Mouse (Mus musculus) hindbrain, postnatal 0 days (tissue): ENCODE measurements around the gene Stk31. TPM values are rescaled to one million over a fixed set of nuclear protein-coding genes. Genes with fewer than 3 reads are reported as not detected.
"Not testable (repeated sequence)": the region's sequence is repeated elsewhere in the genome, so short reads cannot be mapped to it uniquely, and the experiment has no call there.

ENCODE experiments used
- ATAC-seq: fragments of 200-750 bp; cut with Nextera tagmentation; 2 replicates; pipeline ENCODE4 v1.8.0; 2017; ENCODE audit warnings: mild to moderate bottlenecking, moderate TSS enrichment, moderate library complexity
- DNase-seq: peaks from one replicate; pipeline ENCODE4 v3.0.0-alpha.2; 2015; ENCODE audit warnings: low spot score
- H3K27ac ChIP-seq: fragments of 300-500 bp; sonication (generic); 2 replicates; pipeline ENCODE4 v1.5.1; 2014; ENCODE audit warnings: mild to moderate bottlenecking
- H3K27me3 ChIP-seq: fragments of 300-500 bp; sonication (generic); 2 replicates; pipeline ENCODE4 v1.6.1; 2014; ENCODE audit warnings: low read length, mixed read lengths; ENCODE audit not compliant: insufficient read depth
- H3K36me3 ChIP-seq: fragments of 300-500 bp; sonication (generic); 2 replicates; pipeline ENCODE4 v1.6.1; 2014; ENCODE audit warnings: low read length, mixed read lengths; ENCODE audit not compliant: insufficient read depth
- H3K4me1 ChIP-seq: fragments of 300-500 bp; sonication (generic); 2 replicates; pipeline ENCODE4 v1.6.1; 2014; ENCODE audit warnings: antibody characterized with exemption, low read length, mixed read lengths; ENCODE audit not compliant: insufficient read depth
- H3K4me2 ChIP-seq: fragments of 300-500 bp; sonication (generic); 2 replicates; pipeline ENCODE4 v1.6.1; 2014; ENCODE audit warnings: low read depth, mild to moderate bottlenecking, low read length, moderate library complexity, mixed read lengths
- H3K4me3 ChIP-seq: fragments of 300-500 bp; sonication (generic); 2 replicates; pipeline ENCODE4 v1.5.1; 2014; ENCODE audit warnings: low read length
- H3K9ac ChIP-seq: fragments of 300-500 bp; sonication (generic); replicated peaks from 2 replicates; pipeline ENCODE4 v1.6.1; 2014; ENCODE audit warnings: mild to moderate bottlenecking, low read length, moderate library complexity, mixed read lengths
- H3K9me3 ChIP-seq: fragments of 300-500 bp; sonication (generic); 2 replicates; pipeline ENCODE4 v1.6.1; 2016; ENCODE audit warnings: low read length, mixed read lengths
- CTCF ChIP-seq: IDR thresholded peaks from 2 replicates; pipeline ENCODE4 v1.5.1; 2016; ENCODE audit warnings: antibody characterized with exemption, control low read depth, low read depth
- WGBS: fragments of 180-500 bp; shearing (Covaris S2); extraction: QIAGEN DNeasy Blood & Tissue Kit; methylation state at CpG from one replicate; pipeline ENCODE4 v1.1.7; 2014; 5-methylcytosine and 5-hydroxymethylcytosine counted together
- polyA plus RNA-seq: library from polyadenylated mRNA; unstranded; fragments of >200 nt; fragmentation: Nextera tagmentation; extraction: Ambion mirVana; gene quantifications from 2 replicates; pipeline ENCODE4 v1.2.1, GENCODE M21; 2015
- total RNA-seq: library from RNA; depleted of rRNA; stranded (reverse); fragments of >200 nt; gene quantifications from 2 replicates; pipeline ENCODE4 v1.2.3, GENCODE M21; 2014

The Stk31 gene
- total and polyA plus RNA-seq, 2 experiments from 2014 or later = 0.94 TPM; not detected in 1

DNA sequence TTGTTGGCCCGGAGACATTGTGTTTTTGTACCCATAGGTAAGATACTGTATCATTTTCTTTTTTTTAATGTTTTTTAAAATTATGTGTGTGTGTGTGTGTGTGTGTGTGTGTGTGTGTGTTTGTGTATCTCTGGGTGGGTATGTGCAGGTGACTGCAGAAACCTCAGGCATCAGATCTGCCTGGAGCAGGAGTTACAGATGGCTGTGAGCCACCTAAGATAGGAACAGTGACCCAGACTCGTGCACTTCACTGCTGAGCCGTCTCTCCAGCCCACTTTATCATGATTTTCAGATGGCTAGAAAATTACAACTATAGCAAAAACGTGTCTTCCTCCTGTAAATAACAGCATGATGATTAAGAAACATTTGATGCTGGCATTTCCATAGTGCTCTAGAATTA lies 22.7 kb upstream of the Stk31 start:
- Histone ChIP-seq H3K36me3 (no peaks in the 10 kb centered on the region), H3K4me2 (no peak overlapping the region), H3K4me3 (no peak overlapping the region), H3K27me3 (no peaks in the 10 kb centered on the region), H3K4me1 (peaks cover 8% of the 10 kb centered on the region), H3K9ac (no peak overlapping the region), H3K9me3 (no peaks in the 10 kb centered on the region), H3K27ac (no peak overlapping the region)
- TF ChIP-seq CTCF = no peak
- DNase-seq (no peak), ATAC-seq (no peak)
- WGBS = 84% methylated on average over 4 of the region's 4 CpGs

DNA sequence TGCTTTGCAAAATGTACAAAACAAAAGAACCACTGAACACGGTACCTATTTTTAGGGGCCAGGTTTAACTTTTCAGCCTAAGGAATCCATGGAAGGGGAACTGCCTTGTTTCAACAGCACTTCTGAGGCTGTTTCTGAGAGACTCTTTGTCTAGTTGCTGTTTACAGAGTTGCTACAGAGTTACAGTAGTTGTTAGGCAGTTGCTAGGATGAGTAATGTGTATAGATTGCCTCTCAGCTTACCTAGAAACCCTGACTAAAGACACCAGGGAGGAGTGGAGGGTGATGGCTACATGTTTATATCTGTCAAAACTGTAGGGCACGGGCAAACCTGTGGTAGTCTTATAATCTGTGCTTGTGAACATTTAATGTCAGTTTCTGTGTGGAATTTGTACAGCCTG lies 21.5 kb upstream of the Stk31 start:
- TF ChIP-seq CTCF = no peak
- no peaks in the 10 kb centered on the region for H3K4me1 ChIP-seq
- H3K27me3 ChIP-seq = no peaks in the 10 kb centered on the region
- 57% methylated on average over 2 of the region's 2 CpGs for WGBS
- H3K4me3 ChIP-seq = no peak overlapping the region
- H3K9me3 ChIP-seq = no peaks in the 10 kb centered on the region
- no peak overlapping the region for H3K4me2 ChIP-seq
- DNase-seq (no peak), ATAC-seq (no peak)
- no peak overlapping the region for H3K9ac ChIP-seq
- H3K36me3 ChIP-seq = no peaks in the 10 kb centered on the region
- no peak overlapping the region for H3K27ac ChIP-seq

DNA sequence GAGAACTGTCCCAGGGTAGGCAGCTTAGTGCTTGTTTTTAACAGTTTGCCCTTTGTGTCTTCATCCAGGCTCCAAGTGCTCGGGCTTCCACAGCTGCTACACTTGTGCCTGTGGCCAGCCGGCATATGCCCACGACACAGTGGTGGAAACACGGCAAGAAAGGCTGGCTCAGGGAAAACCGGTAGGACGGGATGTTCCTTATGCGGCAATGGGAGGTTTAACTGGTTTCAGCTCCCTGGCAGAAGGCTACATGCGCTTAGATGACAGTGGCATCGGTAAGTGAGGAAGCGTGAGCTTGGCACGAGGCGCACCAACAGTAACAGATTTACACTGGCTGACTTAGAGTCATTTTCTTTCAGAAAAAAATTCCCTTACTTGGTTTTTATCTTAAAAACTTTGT lies 17.1 kb upstream of the Stk31 start:
- H3K27me3 ChIP-seq = no peaks in the 10 kb centered on the region
- no peak for ATAC-seq
- no peak overlapping the region for H3K4me2 ChIP-seq
- 64% methylated on average over 12 of the region's 12 CpGs for WGBS
- no peaks in the 10 kb centered on the region for H3K4me1 ChIP-seq
- no peak for DNase-seq
- no peak overlapping the region for H3K9ac ChIP-seq
- no peaks in the 10 kb centered on the region for H3K9me3 ChIP-seq
- no peak overlapping the region for H3K4me3 ChIP-seq
- TF ChIP-seq CTCF = no peak
- H3K36me3 ChIP-seq = no peaks in the 10 kb centered on the region
- H3K27ac ChIP-seq = no peak overlapping the region

DNA sequence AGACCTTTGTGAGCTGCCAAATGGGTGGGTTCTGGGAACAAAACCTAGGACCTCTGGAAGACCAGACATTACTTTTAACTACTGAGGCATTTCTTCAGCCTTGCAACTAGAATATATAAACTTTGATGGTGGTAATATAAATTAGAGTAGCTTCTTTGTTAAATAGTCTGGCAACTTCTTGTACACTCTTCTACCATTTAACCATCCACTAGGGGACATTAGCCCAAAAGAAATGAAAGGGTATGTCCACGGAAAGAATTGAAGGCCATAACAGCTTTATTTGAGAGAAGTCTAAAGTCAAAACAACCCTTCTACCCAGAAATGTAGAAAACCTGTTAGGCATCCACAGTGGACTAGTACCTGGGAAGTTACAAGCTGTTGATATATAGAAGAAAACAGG lies 1.1 kb upstream of the Stk31 start:
- Histone ChIP-seq H3K4me2 (no peak overlapping the region), H3K4me3 (no peak overlapping the region), H3K9ac (no peak overlapping the region), H3K4me1 (no peaks in the 10 kb centered on the region), H3K36me3 (no peaks in the 10 kb centered on the region), H3K9me3 (no peaks in the 10 kb centered on the region), H3K27ac (no peak overlapping the region), H3K27me3 (no peaks in the 10 kb centered on the region)
- WGBS = 63% methylated on average over 1 of the region's 1 CpGs
- DNase-seq = no peak
- ATAC-seq = no peak
- no peak for TF ChIP-seq CTCF

DNA sequence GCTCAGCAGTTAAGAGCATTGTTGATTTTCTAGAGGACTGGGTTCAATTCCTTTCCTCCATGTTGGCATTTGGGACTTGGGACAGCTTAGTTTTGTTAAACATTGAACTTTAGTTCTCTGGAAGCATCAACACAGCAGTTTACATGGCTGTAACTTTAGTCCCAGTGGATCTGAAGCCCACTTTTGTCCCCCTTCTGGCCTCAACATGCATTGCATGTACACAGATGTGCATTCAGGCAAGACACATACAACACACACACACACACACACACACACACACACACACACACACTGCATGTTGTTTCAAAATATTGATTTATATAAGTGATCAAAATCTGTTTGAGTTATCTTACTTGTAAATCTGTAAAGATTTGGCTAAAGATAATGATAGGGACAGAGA lies 2.1 kb downstream of the Stk31 start:
- peak; percentile 55 for DNase-seq
- no peaks in the 10 kb centered on the region for H3K36me3 ChIP-seq
- no peak overlapping the region for H3K4me3 ChIP-seq
- no peaks in the 10 kb centered on the region for H3K4me1 ChIP-seq
- ATAC-seq = no peak
- H3K9ac ChIP-seq = no peak overlapping the region
- no peak overlapping the region for H3K4me2 ChIP-seq
- H3K9me3 ChIP-seq = no peaks in the 10 kb centered on the region
- no peak overlapping the region for H3K27ac ChIP-seq
- H3K27me3 ChIP-seq = no peaks in the 10 kb centered on the region
- peak; percentile 70 for TF ChIP-seq CTCF

DNA sequence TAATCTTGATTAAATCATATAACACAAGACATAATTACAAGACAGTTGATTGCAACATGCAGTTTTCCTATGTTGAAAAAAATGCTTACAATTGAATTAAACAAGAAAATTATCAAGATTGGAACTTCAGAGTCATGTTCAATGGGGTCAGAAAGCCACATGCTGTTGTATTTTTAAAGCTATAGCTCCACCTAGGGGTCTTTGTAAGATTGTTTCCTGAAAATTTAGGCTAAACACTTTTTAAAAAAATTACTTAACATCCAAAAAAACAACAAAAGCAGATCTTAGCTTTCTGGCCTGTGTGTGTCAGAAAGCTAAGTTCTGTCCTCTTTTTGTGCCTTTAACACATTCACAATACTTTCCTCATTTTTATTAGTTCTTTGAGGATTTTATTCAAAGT lies 3.0 kb downstream of the Stk31 start:
- H3K4me3 ChIP-seq = no peak overlapping the region
- ATAC-seq (no peak), DNase-seq (peak; percentile 76)
- no peak overlapping the region for H3K9ac ChIP-seq
- H3K4me1 ChIP-seq = no peaks in the 10 kb centered on the region
- H3K4me2 ChIP-seq = no peak overlapping the region
- peak; percentile 60 for TF ChIP-seq CTCF
- no peaks in the 10 kb centered on the region for H3K9me3 ChIP-seq
- H3K36me3 ChIP-seq = no peaks in the 10 kb centered on the region
- no peaks in the 10 kb centered on the region for H3K27me3 ChIP-seq
- no peak overlapping the region for H3K27ac ChIP-seq

DNA sequence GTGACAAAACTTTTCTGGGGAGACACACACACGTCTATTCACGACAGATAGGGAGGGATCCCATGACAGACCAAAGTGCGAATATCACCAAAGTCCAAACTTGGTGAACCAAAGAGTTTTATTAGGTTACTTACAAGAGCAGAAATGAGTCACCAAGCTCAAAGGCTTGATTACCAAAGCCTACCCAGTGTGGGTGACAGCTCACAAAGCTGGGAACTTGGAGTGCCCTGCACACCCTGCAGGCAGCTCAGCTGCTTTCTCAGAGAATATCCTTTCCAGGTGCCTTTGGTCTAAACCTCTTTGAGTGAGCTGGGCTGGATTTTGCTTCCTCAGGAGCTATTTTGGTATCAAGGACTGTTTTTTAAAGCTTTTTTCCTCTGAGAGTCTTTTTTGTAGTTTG lies 15.4 kb downstream of the Stk31 start:
- TF ChIP-seq CTCF = no peak
- Histone ChIP-seq H3K4me2 (no peak overlapping the region), H3K4me1 (no peaks in the 10 kb centered on the region), H3K27ac (no peak overlapping the region), H3K9me3 (no peaks in the 10 kb centered on the region), H3K9ac (no peak overlapping the region), H3K4me3 (no peak overlapping the region), H3K27me3 (no peaks in the 10 kb centered on the region), H3K36me3 (no peaks in the 10 kb centered on the region)
- no peak for ATAC-seq
- no peak for DNase-seq
- WGBS = 88% methylated on average over 3 of the region's 3 CpGs

DNA sequence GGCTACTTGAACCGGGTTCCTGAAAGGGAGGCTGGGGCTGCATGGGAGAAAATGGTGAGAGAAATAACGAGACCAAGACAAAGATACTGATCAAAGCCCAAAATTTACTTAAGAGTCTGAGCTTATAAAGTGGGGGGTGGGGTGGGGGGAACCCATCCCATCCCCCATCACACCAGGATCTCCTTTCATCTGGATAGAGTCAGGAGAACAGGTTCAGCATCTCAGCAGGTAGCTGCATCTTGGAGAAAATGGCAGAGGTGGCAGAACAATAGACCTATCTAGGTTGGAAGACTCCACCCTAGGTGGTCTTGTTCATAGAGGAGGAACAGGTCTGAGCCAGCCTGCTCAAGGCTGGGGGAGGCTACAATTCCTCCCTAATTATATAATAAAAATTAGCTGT lies 17.6 kb downstream of the Stk31 start:
- not testable (repeated sequence) for H3K9me3 ChIP-seq, H3K9ac ChIP-seq, H3K36me3 ChIP-seq, H3K4me1 ChIP-seq, H3K27ac ChIP-seq, H3K4me3 ChIP-seq, H3K27me3 ChIP-seq, DNase-seq, H3K4me2 ChIP-seq, ATAC-seq
- 67% methylated on average over 2 of the region's 2 CpGs for WGBS
